Mouse (Mus musculus) frontal cortex, adult 2 months (tissue): Measurements from ENCODE around the gene Tsen2. TPM values are rescaled to one million over a fixed set of nuclear protein-coding genes. Genes with fewer than 3 reads are reported as not detected.

Source experiments
- DNase-seq, 2 experiments: peaks; one replicate each; pipeline ENCODE4 v3.0.0; 2022; ENCODE audit warnings: low spot score in 1 of 2; ENCODE audit errors: extremely low spot score in 1 of 2
- polyA plus RNA-seq: library from polyadenylated mRNA; depleted of rRNA; stranded (reverse); fragments of >200 nt; gene quantifications from 2 replicates; pipeline ENCODE4 v1.2.3, GENCODE M21; 2012; rRNA removed

The Tsen2 gene
- polyA plus RNA-seq, 1 experiment = 27.1 TPM

DNA sequence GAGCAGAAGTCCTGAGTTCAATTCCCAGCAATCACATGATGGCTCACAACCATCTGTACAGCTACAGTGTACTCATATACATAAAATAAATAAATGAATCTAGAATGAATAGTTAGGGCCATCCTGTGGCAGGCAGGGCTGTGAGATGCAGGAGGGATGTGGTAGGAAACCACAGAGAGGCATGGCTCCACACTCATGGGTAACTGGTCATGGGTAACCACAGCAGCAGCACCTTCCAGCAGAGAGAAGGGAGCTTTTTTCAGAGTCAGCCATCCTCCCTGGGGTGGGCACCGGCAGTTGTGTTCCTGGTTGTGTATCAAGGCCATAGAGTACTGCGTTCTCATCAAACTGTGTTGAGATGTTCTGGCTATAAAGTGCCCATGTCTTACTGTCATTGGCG is 50.0 kb downstream of the Tsen2 start:
- no peak for DNase-seq

DNA sequence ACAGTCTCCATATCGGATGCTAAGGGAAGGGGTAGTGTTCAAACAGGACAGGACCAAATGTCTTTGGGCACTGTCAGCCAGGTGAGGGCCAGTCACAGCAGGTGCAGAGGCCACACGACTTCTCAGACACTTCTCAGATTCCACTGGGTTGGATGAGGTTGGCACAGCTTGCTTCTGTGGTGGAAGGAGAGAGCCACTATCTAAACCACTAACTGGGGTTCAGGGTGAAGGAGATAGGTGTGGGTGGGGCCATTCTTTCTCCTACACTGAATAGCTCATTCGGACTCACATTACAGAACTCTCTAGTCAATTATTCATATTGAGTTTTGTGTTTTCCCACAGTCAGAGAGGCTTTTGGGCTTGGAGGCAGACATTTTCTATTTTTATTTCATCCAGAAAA is 51.2 kb downstream of the Tsen2 start:
- no peak for DNase-seq

DNA sequence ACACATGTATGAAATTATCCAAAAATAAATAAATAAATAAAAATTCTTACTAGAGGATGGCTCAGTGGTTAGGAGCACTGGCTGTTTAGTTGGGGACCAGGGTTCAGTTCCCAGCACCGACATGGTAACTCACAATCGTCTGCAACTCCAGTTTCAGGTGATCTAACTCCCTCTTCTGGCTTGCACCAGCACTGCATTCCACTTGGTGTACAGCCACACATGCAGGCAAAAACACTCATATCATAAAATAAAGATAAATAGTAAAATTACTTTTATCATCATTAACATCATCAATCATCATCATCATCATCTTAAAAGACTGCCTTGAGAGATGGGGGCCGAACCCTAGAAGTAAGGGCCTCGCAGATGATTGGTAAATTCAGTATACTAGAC is 56.9 kb downstream of the Tsen2 start:
- DNase-seq = no peak

DNA sequence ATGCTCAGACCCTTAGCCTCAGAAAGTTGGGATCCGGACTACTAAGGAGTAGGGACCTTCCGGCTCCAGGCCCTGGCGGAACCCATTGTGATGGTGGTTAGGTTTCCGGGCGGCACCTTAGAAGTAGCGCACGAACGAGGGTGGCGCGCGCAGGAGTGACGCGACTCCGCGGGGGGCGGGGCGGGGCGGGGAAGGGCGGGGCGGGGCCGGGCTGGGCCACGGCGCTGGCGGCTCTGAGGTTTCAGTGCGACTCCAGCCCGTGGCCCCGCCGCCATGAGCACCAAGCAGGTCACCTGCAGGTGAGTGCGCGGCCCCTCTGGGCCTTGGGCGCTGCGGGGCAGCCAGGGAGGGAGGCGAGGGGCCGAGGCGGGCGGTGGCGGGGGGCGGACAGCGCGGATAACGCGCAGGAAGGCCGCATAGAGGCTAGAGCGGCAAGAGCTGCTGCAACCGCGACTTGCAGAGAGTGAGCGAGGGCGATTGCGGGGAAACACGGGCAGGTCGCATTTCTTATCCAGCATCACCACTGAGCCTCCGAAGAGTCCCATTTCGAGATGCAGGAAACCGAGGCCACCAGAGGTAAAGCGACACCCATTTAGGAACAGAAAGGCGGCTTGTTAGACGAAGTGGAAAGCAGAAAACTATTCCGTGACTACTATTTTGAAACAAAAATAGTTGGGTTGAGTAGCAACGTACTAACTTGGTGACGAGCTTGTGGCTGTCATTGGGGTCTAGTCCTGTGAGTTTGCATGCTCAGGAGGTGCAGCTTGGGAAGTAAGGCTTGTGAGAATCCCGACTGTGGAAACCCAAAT is 57.5 kb downstream of the Tsen2 start, which contains the start of gene Mkrn2:
Gene Mkrn2 (plus strand): TSS at position 188 of the 809 bp plus-strand sequence.
- peak in 1 of 2 experiments; percentile 88 for DNase-seq

DNA sequence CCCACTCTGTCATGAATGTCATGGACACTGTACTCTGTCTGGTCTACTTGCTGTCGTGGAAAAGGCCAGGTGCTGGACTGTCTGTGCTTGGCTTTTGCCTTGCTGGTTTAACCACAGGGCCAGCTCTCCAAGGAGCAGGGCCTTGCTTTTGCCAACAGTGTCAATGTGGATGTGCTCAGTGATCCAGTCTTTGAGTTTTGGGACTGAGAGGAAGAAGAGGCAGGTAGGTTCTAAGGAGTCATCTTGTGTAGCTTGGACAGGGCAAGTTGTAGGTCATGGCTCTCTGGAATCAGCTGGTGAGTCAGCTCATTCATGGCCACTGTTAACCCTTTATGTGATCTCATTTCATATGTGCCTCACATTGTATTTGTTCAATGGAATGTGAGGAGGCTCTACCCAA is 62.0 kb downstream of the Tsen2 start:
- DNase-seq = no peak

DNA sequence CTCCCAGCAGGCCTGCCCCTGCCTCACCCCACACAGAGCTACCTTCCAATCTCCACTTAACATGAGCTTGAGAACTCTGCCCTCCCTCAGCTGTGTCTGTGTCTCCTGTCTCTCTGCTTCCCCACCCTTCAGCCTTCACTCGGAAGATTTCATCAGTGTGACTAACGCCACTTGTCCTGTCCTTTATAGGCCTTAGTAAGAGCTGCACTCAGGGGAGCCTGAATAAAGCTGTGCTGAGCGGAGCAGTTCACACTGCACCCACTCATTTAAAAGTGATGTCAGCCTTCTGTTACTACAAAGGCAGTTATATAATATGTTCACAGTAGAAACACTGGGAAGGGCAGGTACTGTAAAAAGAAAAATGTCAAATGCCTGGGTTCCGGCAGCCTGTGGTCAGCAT is 63.0 kb downstream of the Tsen2 start:
- peak; percentile 69 to 76 for DNase-seq

DNA sequence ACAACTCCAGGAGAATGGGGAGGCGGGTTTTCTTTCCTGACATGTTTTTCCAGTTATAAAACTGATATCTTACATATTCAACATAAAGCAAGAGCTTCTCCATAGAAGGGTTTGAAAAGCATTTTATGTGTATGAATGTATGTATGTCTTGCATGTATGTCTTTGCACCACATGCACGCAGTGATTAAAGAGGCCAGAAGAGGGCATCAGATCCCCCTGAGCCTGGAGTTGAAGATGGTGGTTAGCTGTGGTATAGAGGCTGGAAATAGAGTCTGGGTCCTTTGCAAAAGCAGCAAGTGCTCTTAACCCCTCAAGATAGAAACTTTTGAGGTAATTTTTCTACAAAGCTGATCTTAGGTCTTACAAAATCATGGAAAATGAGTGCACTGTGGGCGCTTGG is 64.7 kb downstream of the Tsen2 start:
- DNase-seq = no peak

DNA sequence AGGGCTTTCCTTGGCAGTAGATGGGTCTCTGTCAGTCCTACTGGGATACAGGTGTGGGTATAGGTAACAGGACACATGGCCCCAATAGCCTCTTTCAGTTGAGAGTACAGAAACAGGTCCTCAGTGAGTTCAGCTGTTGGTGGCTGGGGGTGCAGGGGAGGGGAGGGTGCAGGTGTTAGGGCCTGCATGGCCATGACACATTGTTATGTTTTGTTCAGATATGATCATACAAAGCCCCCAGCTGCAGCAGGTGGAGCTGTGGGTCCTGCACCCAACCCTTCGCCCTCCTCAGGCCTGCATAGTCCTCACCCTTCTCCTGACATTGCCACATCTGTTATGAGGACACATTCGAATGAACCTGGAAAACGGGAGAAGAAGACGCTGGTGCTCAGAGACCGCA is 65.8 kb downstream of the Tsen2 start:
- no peak for DNase-seq

DNA sequence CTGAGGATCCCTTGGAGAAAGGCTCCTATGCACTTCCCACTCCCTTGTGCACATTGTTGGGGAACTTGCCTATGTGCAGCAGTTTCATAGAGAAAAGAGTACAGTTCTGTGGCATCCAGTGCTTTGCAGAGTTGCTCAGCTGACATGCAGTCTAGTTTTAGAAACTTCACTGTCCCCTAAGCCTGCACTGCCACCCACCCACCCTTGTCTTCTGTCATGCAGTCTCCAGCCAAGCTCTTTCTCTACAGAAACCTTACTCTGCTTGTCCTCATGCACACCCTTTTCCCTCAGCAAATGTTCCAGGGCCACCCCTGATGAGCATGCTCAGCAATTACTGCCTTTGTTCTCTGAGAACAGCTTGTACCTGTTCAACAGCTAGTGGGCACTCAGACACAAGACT is 69.3 kb downstream of the Tsen2 start:
- peak in 1 of 2 experiments; percentile 59 for DNase-seq

DNA sequence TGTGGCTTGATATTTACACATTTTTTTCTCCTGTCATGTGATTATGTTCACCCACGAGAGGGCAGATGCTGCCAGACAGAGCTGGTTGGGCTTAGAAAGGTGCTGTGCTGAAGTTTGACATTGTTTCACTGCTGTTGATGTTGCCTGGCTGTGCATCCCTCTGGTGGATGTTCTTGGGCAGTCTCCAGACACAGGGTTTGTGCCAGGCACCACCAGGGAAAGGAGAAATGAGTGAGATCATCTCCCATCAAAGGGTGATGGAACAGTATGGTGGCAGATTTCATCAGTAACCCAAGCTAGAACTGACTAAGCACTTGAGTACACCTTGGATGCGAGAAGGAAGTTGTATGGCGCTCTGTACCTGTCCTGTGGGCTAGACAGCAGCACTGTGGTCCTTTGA is 71.5 kb downstream of the Tsen2 start:
- no peak for DNase-seq

DNA sequence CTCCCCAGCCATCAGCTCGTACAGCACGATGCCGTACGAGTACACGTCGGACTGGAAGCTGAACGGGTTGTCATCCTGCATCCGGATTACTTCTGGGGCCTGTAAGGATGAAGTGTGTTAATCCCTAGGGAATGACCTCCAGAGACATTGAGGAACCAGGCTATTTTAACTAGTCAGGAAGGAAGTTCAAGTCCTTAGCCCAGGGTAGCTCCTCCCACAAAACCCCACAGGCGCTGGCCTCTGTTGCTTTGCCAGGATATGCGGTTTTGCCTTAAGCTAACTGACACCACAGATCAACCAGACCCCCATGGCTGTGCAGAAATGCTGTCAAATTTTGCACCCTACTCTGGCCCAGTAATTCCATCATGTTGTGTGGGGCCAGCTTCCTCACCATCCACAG is 75.4 kb downstream of the Tsen2 start:
- DNase-seq = no peak

DNA sequence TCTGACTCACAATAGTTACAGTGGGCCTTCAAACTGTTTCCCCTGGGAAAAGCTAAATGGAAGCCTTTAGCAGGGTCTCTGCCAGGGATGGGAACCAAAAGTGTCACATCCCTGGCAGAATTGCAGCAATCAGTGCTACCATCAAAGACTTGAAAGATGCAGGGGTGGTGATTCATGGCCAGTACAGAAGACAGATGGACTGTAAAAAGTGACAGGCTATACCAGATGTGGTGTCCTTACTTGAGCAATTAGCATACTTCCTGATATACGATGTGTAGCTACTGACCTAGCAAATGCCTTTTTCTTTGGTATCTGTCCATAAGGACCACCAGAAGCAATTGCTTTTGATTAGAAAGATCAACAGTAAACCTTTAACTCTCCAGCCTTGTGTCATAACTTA is 76.5 kb downstream of the Tsen2 start:
- DNase-seq = no peak

DNA sequence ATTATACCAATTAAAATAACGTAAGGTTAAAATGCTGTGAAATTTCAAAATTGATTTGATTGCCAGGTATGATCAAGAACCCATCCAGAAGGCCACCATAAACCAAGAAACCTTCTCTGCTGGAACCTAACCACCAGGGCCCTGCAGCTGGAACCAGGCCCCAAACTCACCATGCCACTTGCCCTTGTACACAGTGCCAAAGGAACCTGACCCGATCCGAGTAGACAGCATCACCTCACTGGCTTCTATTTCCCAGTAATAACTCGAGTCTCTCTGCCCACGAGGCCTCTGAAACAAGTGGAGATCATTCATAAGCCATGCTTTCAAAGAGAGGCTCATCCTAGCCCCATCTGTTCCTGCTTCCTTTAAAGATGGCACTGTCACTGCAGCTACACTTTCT is 81.7 kb downstream of the Tsen2 start:
- DNase-seq = no peak

Other genes starting within 250 kb of the Tsen2 start
- 9.4 and 10.8 TPM in 2 replicates for gene Pparg, start 183.7 kb upstream of the Tsen2 start, polyA plus RNA-seq
- gene Mkrn2os, start 47.9 kb downstream of the Tsen2 start, polyA plus RNA-seq = 0.06 and 0.18 TPM in 2 replicates
- 21.5 and 29.0 TPM in 2 replicates for gene Mkrn2, start 57.2 kb downstream of the Tsen2 start, polyA plus RNA-seq
- 143 and 144 TPM in 2 replicates for gene Raf1, start 132.0 kb downstream of the Tsen2 start, polyA plus RNA-seq
- gene Tmem40, start 217.7 kb downstream of the Tsen2 start, polyA plus RNA-seq = 15.3 and 24.4 TPM in 2 replicates
- 5.1 and 5.7 TPM in 2 replicates for gene Cand2, start 229.9 kb downstream of the Tsen2 start, polyA plus RNA-seq